Mouse (Mus musculus): ENCODE measurements around the gene Ier5l.

Ier5l gene

DNA sequence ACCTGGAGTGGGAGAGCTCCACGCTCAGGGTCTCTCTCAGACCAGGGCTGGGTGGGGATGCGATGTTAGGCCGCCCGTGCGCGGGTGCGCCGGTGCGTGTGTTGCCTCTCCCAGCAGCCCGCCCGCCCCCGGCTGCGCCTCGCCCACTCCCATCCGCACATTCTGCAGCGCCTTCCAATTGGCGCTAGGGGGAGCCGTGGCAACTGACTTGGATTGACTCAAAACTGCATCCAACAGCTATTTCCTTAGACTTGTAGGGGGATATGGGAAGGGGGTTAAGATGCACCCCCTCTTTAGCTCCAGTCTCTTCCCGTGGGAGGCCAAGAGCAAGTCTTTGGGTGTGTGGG, 4.2 kb downstream of the Ier5l start:
- peak; percentile 71 to 80 for DNase-seq

DNA sequence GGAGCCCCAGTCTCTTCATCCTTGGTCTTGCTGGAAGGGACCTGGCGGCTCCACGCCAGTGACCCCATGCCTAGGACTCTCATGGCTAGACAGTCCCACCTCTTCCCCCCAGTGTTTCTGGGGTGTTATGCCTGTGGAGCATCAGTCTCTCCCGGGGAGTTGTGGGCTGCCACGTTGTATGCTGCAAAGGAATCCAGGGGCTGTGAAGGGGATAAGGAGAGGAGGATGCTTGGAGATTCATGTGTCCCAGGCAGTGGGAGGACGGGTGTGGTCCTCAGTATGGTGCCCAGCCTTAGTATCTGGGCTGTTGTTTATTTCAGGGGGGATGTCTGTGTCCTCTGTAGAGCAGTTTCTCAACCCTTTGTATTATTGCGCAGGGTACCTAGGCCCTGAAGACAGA, 5.0 kb downstream of the Ier5l start:
- DNase-seq = no peak

DNA sequence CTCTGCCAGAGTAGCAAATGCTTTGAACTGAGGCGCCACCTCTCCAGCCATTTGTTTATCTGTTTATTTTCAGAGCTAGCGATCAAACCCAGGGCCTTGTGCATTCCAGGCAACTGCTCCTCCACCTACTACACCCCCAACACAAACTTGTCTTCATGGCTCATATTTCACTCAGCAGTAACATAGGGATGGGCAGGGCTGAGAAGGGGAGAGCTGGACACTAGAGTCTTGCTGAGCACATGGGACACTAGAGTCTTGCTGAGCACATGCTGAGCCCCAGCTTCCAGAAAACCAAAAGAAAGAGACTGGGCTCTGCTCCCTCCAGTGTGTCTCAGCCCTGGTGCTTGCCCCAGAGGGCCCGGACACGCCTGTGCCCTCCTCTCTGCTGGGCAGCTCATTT, 7.2 kb downstream of the Ier5l start:
- DNase-seq = no peak

DNA sequence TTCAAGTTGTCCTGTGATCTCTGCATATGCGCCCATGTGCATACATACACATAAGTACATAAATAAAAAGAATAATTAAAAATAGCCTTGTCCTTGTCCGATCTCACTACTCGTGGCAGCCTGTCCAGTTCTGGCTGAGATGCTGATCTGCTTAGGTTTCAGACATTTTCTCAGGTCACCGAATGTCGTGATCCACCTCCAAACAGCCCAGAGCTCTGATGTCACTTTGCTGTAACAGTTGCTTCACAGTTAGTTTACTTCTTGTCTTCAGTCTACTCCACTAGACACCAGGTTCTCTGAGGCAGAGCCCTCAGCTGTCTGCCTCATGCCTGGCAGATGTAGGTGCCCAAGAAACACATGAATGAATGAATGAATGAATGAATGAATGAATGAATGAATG, 9.6 kb downstream of the Ier5l start:
- DNase-seq = no peak

DNA sequence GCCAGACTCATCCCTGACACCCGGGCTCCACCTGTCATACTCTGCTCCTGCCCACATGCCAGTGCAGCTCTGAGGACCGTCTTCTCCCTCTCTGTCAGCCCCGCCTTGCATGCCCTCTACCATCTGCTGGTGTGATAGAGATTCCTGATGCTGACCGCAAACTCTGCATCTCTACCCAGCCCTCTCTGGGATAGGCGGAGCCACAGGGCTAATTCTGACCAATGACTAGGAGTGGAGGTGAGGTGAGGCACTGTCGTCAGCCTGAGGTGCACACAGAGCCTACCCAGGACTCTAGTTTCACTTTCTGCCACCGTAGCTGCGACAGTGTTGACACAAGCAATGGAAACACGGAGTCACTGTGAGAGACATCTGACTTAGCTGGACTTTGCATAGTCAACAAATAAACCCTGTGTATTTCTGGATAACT, 10.1 kb downstream of the Ier5l start:
- DNase-seq = peak; percentile 76 to 91

DNA sequence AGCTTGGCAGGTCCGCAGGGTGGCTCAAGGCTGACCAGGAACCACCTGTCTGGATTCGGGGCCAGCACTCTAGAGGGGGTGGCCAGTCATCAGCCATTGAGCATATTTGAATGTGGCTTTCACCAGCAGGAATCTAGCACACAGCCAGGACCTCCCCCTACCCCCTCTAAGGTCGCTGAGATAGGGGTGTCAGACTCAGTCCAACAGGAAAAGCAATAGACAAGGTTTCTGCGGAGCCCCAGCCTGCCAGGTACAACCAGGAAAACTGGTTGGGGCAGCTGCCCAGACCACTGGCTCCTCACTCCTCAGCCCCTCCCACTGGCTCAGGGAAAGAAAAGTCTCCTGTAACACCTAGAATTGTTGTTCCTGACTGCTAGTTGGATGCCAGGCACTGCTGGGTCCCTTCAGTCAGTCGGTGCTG, 10.7 kb downstream of the Ier5l start:
- DNase-seq = peak; percentile 39

DNA sequence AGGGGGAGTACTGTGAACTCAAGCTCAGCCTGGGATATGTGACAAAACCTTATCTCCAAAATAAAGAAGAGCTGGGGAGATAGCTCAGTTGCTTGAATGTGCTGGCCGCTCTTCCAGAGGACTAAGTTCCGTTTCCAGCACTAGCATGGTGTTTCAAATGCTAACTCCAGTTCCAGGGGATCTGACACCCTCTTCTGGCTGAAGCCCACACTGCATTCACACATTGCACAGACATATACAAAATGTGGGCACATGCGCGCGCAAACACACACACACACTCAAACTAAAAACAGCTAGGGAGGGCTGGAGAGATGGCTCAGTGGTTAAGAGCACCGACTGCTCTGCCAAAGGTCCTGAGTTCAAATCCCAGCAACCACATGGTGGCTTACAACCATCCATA, 14.8 kb downstream of the Ier5l start:
- no peak for DNase-seq

DNA sequence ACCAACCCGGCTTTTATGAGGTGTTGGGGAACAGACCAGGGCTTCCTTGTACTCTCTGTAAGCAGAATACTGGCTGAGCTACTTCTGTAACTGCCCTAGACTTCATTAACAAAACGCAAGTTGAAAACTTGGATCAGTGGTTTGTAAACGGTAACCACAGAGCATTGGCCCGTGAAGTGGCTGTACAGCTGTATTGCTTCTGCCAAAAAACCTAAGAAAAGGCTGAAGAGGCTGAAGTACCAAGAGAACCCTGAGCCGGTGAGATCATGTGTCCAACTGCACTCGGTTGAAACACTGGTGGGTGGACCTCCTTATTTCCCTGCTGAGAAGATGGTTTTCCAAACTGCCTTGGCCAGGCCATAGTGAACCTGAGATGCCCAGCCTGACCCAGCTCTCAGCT, 15.7 kb downstream of the Ier5l start:
- no peak for DNase-seq

DNA sequence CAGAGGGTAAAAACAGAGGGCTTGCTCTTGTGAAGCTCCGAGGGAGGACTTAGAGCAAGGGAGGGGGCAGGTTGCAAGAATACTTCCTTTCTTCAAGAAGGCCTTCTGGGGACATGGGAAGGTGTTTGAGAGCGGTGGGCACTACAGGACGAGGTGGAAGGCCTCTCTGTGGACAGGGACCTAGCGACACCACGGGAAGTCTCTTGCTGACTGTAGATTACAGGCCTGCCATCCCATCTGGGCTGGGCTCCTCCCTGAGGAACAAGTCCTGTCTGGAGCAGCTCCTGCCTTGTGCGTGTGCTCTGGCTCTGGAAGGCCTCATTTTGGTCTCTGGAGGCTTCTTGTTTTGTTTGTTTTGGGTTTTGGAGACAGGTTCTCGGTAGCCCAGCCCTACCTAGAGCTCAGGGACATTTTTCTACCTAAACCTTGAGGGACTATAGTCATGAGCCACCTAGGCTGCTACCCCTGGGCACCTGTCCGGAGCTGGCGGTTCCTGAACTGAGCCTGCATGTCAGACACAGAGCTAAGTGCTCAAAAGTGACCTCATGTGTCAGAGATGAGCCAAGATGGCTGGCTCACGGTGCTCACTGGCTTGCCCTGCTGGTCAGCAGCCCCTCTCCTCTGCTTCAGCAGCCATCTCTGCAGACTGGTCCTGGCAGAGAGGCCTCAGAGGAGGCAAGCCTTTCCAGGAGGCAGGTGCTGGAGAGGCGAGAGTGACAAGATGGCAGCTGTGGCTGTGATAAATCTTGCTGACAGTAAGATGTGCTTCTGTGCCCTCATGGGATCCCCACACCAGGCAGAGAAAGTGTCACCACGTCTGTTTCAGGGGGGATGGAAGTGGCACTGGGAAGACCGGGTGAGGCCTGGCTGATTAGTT, 17.7 kb downstream of the Ier5l start:
- DNase-seq = no peak

DNA sequence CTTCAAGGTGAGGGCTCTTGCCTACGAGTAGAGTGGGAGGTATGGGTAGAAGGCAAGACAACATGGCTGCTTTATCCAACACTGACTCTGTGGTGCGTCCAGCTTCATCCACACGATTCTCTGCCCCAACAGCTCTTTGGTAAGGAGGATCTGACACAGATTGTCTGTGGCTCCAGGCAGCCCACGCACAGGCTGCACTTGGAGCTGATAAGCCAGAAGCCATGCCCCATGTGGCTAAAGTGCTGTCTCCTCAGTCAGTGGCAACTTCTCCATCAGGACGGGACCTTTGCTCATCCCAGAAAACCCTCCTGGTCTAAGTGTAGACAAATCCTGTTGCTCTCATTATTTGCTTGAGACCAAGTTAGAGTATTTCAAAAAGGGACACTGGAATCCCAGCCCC, 19.4 kb downstream of the Ier5l start:
- no peak for DNase-seq

DNA sequence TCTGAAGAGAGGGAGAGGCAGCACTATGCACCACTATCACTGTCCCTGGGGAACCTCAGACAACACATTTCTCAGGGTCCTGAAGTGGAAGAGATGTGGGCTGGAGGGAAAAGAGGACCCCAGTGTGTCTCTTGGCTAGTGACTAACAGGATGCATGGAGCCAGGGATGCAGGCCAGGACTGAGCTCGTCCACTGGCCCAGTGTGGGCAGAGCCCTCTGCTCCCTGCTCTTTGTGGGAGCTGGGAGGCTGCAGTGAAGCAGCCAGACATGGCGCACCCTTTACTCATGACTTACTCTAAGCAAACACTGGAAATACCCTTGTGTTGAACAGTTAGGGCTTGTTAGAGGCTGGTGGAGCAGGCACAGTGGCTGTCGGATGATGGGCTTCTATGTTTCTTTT, 20.4 kb downstream of the Ier5l start:
- DNase-seq = no peak

DNA sequence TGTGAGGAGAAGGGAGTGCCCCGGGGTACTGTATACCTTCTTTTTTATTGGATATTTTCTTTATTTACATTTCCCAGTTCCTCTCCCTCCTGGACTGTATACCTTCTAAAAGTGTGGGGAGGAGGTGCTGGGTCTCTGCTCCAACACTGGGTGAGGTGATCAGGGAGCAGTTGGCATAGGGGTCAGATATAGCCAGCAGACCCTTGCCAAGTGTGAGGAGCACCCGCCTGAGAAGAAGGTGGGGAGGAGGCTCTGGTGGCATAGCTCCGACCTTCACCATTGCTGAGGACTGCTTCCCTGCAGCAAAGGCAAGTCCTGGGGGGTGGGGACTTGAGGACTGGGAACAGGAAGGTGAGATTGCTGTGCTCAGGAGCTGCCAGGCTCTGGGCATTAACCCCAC, 22.5 kb downstream of the Ier5l start:
- no peak for DNase-seq

DNA sequence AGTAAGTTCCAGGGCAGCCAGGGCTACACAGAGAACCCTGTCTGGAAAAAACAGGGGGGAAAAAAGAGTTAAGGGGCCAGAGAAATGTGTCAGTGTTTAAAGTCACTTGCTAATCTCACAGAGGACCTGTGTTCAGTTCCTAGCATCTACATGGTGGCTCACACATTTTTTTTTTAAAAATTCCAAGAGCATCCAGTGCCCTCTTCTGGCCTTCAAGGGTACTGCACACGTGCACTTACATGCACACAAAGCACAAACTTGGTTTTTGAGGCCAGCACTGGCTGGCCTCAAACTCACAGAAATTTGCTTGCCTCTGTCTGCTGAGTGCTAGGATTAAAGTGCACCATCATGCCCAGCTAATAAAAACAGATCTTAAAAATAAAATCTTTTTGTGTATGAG, 23.5 kb downstream of the Ier5l start:
- DNase-seq = no peak

DNA sequence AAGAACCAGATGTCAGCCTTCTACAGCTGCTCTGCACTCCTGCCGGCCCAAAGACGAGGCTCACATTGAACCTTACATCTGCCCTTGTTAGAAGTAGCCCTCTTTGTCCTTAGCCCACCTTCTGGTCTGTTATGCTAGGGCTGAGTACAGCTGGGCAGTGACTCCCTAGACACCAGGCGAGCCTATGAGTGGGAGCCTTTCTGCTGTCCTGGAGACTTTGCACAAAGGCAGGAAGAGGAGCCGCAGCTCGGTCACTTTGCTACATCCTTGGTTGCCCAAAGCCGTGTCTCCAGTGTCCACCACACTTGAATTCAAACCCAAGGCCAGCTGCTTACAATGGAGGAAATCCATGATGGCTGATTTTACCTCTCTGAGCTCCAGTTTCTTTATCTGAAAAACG, 25.6 kb downstream of the Ier5l start:
- DNase-seq = no peak

DNA sequence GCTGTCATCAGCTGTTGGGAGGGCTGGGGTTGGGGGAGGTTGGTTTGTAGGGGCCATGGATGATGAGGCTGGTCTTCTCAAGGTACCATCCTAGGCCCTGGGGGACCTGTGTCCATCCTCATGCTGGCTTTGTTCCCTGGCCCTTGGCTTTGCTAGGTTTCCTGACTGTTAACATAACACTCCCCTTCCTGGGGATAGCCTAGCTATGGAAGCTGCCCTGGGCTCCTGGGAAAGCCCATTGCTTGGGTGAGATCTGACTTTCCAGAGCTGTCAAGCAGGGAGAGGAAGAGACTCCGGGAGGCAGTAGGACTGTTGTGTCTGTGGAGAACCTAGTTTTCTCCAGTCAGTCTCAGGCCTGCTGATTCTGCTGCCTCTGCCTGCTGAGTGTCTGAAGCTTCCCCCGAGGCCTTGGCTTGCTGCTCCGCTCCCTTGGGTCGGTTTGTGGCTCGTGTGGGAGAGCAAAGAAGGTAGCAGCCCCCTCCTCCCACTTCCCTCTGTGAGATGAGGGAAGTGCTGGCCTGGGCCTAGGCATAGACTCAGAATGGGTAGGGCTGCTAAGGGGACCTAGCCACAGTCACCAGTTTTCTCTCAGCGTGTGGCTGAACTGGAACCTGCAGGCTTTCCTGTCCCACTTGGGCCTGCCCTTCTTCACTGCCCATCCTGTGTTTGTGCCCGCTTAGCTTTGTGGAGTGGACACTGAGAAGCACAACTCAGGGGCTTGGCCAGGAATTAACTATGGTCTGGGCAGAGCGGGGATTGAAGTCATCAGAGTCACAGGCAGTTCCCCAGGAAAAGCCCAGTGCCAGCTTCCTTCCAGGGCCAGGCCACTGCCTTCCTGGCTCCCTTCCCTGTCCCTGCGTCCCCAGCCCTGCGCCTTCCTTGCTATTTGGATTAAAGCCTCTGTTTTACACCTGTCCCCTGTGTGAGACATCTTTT, 26.9 kb downstream of the Ier5l start:
- peak; percentile 62 to 65 for DNase-seq

DNA sequence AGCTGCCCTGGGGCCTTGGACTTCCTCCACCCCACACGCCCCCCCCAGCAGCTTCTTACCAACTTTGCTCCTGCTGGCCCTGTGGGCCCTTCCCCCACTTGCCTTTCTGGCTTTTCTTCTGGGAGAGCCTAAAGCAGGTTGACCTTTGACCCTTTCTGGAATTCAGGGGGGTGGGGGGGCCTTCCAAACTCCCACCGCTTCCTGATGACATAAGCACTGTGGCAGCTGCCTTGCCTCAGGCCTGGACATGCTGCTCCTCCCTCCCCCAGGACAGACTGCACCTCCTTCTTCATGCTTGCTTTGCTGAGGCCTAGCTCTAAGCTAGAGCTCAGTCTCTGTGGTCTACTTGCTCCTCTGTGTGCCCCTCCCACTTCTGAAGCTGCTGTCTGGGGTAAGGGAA, 28.7 kb downstream of the Ier5l start:
- DNase-seq = no peak

DNA sequence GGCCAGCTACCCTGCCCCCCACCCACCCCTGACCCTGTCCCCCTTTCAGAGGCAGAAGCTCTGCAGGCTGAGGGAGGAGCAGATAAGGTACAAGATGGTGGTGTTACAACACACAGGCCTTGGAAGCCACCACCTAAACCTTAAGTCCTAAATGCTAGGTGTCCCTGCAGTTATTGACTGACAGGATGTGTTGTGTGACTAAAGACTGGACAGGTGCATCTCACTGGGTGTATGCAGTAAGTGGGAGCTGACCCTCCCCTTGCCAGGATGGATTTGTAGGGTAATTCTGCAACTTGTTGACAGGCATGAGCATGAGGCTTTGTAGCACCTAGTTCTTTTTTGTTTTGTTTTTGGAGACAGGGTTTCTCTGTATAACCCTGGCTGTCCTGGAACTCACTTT, 29.6 kb downstream of the Ier5l start:
- no peak for DNase-seq

DNA sequence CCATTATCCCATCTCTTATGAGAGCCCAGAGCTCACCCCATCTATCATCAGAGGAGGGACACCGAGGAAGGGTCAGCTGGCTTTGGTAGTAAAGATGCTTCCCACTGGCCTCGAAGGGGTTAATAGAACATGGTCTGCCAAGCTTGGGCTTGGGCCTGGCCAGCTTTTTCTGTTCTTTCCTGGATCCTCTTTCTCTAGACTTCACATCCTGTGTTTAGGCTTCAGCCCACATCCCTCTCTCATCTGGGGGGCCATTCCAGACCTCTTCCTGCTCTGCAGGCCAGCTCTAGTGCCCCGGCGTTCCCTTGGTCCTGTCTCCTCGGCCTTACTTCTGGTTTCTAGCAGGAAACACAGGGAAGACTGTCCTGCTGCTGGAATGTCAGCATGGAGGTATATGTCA, 30.0 kb downstream of the Ier5l start:
- DNase-seq = no peak

DNA sequence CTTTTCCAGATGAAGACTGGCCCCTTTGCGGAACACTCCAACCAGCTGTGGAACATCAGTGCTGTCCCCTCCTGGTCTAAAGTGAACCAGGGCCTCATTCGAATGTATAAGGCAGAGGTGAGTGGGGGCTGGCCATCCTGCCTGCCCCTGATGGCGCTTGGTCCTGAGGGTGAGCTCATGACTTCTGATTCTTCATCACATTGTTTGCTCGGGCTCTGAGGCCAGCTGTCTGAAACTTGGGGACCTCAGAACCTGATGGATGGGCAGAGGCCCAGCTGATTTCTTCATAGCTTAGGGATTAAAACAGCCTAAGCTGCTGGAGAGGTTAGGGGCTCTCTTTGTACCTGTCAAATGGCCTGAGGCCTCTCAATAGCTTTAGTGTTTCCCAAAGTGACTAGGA, 30.7 kb downstream of the Ier5l start:
- DNase-seq = no peak

DNA sequence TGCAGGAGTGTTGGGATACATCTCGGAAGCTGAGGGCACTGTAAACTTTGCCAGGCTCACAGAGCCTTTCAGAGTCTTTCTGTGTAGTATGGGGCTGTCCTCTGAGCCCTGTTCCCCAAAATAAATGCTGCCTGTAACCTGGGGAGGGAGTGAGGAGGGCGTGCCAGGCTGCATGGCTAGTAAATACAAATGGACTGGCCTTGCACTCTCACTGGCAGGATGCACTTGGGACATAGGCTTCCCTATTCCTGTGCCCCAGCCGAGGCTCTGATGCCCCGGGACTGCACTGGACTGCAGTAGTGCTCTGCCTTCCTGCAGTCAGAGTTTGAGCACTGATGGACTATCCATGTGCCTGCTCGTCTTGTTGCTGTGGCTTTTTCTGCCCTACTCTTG, 31.5 kb downstream of the Ier5l start:
- DNase-seq = no peak

DNA sequence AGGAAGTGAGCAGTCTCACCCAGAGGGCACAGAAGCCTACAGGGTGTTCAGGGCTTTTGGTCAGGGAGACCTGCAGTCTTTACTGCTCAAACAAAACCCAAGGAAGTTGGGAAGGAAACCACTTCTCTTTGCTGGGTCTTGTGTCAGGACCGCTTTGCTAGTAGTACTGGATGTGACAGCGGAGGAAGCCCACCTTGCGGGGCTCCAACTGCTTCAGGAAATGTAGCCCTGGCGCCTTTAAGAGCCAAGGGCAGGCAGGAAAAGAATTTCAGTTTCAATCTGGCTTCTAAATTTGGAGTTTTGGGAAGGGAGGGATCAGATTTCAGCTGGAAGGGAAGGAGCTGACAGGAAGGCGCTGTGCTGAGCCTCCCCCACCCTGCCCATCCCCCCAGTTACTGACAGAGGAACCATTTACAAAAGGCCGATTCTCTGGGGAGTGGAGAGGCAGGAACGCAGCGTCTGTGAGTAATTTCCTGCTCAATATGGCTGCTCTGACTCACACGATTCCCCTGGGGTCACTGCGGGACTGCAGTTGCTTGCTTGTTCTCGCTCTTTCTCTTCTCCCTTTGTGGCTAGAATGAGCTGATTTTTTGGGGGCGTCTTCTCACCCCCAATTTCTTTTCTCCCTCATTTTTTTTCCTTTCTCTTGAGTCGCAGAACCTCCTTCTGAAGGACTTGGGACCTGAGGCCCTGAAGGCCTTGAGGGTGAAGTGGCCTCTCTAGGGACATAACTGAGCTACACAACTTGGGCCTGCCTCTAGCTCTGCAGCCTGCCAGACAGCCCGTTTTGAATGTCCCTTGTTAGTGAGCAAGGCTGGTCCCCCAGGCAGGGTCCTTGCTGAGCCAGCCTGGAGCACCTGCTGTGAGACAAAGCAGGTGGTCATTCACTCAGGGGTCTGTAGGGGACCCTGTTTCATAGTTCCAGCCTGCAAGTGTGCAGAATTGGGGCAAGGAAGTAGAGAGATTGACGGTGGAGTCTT, 32.2 kb downstream of the Ier5l start:
- DNase-seq = peak; percentile 55 to 64

DNA sequence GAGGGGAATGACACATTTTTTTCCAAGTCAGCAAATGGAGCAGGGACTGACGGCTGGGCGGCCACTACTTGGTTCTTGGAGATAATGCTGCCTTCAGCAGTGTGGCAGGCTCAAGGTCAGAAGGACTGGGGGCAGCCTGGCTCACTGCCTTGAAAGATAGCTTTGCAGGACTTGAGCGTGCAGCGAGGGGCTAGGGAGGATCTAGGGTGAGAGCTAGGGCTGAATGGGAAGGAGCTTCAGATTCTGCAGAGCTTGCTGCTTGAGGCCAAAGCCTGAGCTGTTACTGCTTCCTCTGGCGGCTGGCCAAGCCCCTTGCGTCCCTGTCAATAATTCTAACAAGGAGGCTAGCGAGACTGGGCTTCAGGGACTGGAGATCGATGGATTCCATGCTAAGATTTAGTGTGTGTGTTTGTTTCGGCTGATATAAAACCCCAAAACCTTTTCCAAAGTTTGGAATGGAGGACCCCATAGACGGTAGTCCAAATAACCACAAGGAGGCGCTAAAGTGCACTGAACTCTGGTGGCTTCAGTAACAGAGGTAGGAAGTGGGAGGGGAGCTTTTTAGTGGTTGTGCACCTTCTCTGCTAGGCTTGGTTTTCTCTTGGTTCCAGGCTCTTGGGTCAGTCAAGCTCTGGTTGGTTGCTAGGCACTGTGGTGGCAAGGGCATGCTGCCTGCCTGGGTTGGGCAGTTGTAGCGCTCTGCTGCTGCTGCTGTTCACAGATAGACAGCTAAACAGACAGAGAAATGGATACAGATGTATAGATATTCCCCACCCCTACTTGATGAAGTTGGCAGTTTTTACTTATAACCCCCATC, 33.1 kb downstream of the Ier5l start:
- peak; percentile 60 to 61 for DNase-seq
